Mouse (Mus musculus) spleen, adult 2 months (tissue): ENCODE measurements around the gene Anapc13. TPM values are rescaled to one million over a fixed set of nuclear protein-coding genes. Genes with fewer than 3 reads are reported as not detected.

Experiments used
- DNase-seq, 2 experiments: peaks; one replicate each; pipeline versions ENCODE4 v3.0.0 to v3.0.0-alpha.2; 2012 to 2021; ENCODE audit warnings: low spot score in 2 of 2, low read depth in 1 of 2
- H3K27ac ChIP-seq: fragments of 200-500 bp; 2 replicates; pipeline ENCODE4 v1.5.1; 2012; ENCODE audit warnings: low read length, inconsistent platforms; ENCODE audit not compliant: insufficient read depth
- H3K27me3 ChIP-seq: fragments of 200-500 bp; 2 replicates; pipeline ENCODE4 v1.6.1; 2012; ENCODE audit warnings: mild to moderate bottlenecking, moderate library complexity, low read length, inconsistent platforms; ENCODE audit not compliant: control insufficient read depth, insufficient read depth
- H3K36me3 ChIP-seq: fragments of 200-500 bp; 2 replicates; pipeline ENCODE4 v1.6.1; 2012; ENCODE audit warnings: mild to moderate bottlenecking, low read length, inconsistent platforms; ENCODE audit not compliant: control insufficient read depth, insufficient read depth
- H3K4me1 ChIP-seq: fragments of 200-500 bp; 2 replicates; pipeline ENCODE4 v1.6.1; 2011; ENCODE audit warnings: inconsistent platforms; ENCODE audit not compliant: control insufficient read depth, insufficient read depth, insufficient read length
- H3K4me3 ChIP-seq: fragments of 200-500 bp; 2 replicates; pipeline ENCODE4 v1.5.1; 2011; ENCODE audit warnings: mild to moderate bottlenecking, inconsistent platforms; ENCODE audit not compliant: insufficient read depth, insufficient read length; ENCODE audit errors: extremely low read depth
- CTCF ChIP-seq: fragments of 200-500 bp; IDR thresholded peaks from 2 replicates; pipeline ENCODE4 v1.5.1; 2011; ENCODE audit warnings: mild to moderate bottlenecking, inconsistent platforms; ENCODE audit not compliant: insufficient read depth, insufficient read length, insufficient replicate concordance; ENCODE audit errors: extremely low read depth
- POLR2A ChIP-seq: fragments of 200-500 bp; IDR thresholded peaks from 2 replicates; pipeline ENCODE4 v1.6.1; 2011; ENCODE audit warnings: low read depth, low read length, inconsistent platforms
- WGBS: fragments of 180-500 bp; shearing (Covaris S2); methylation state at CpG from one replicate; pipeline ENCODE4 v1.1.7; 2018; 5-methylcytosine and 5-hydroxymethylcytosine counted together
- polyA plus RNA-seq: library from polyadenylated mRNA; depleted of rRNA; stranded (reverse); fragments of >200 nt; gene quantifications from 2 replicates; pipeline ENCODE4 v1.2.3, GENCODE M21; 2012

The Anapc13 gene
- polyA plus RNA-seq, 1 experiment, result 34.1 TPM

- no peak for TF ChIP-seq POLR2A
- TF ChIP-seq CTCF, result no peak
- DNase-seq, result no peak
- H3K27me3 ChIP-seq, result no peaks in the 10 kb centered on the region
Observed at GRCm38 (mm10) chr9:102637115-102637514, 11.0 kb downstream of the Anapc13 start.

GRCm38 (mm10) chr9:102638963-102639362 lies 12.9 kb downstream of the Anapc13 start:
- Histone ChIP-seq H3K4me1 (no peaks in the 10 kb centered on the region), H3K36me3 (peaks cover 4% of the 10 kb centered on the region; the same call in 1 of the 2 replicates), H3K27ac (no peak overlapping the region), H3K4me3 (no peak overlapping the region), H3K27me3 (no peaks in the 10 kb centered on the region)
- DNase-seq, result no peak
- 80% methylated on average over 7 of the region's 7 CpGs for WGBS
- TF ChIP-seq CTCF (no peak), POLR2A (no peak)

More at GRCm38 (mm10) chr9:102637115-102637514, 11.0 kb downstream of the Anapc13 start:
- 70% methylated on average over 4 of the region's 4 CpGs for WGBS
- Histone ChIP-seq H3K4me1 (peaks cover 2% of the 10 kb centered on the region; the same call in 1 of the 2 replicates), H3K36me3 (peaks cover 4% of the 10 kb centered on the region; the same call in 1 of the 2 replicates), H3K27ac (no peak overlapping the region), H3K4me3 (no peak overlapping the region)

- no peak overlapping the region for H3K27ac ChIP-seq
- no peak for DNase-seq
- no peaks in the 10 kb centered on the region for H3K4me1 ChIP-seq
- H3K36me3 ChIP-seq, result peaks cover 2% of the 10 kb centered on the region; the same call in 1 of the 2 replicates
- no peak overlapping the region for H3K4me3 ChIP-seq
- H3K27me3 ChIP-seq, result no peaks in the 10 kb centered on the region
- TF ChIP-seq CTCF (no peak), POLR2A (no peak)
- 79% methylated on average over 8 of the region's 8 CpGs for WGBS
Observed at GRCm38 (mm10) chr9:102639510-102639909, 13.4 kb downstream of the Anapc13 start.

GRCm38 (mm10) chr9:102641531-102641930 lies 15.4 kb downstream of the Anapc13 start:
- no peak overlapping the region for H3K27ac ChIP-seq
- DNase-seq, result no peak
- TF ChIP-seq CTCF (no peak), POLR2A (no peak)
- H3K4me3 ChIP-seq, result no peak overlapping the region
- WGBS, result 82% methylated on average over 6 of the region's 6 CpGs
- H3K36me3 ChIP-seq, result no peaks in the 10 kb centered on the region
- no peaks in the 10 kb centered on the region for H3K4me1 ChIP-seq
- H3K27me3 ChIP-seq, result no peaks in the 10 kb centered on the region

- Histone ChIP-seq H3K27ac (no peak overlapping the region), H3K4me3 (no peak overlapping the region), H3K4me1 (no peaks in the 10 kb centered on the region), H3K27me3 (no peaks in the 10 kb centered on the region), H3K36me3 (no peaks in the 10 kb centered on the region)
- TF ChIP-seq CTCF (no peak), POLR2A (no peak)
- no peak for DNase-seq
- 66% methylated on average over 8 of the region's 8 CpGs for WGBS
Observed at GRCm38 (mm10) chr9:102643071-102643485, 17.0 kb downstream of the Anapc13 start.

GRCm38 (mm10) chr9:102643486-102644101 lies 17.5 kb downstream of the Anapc13 start:
- TF ChIP-seq CTCF (no peak), POLR2A (no peak)
- H3K36me3 ChIP-seq, result no peaks in the 10 kb centered on the region
- 69% methylated on average over 10 of the region's 10 CpGs for WGBS
- no peak overlapping the region for H3K4me3 ChIP-seq
- no peak for DNase-seq
- H3K27me3 ChIP-seq, result no peaks in the 10 kb centered on the region
- no peaks in the 10 kb centered on the region for H3K4me1 ChIP-seq
- no peak overlapping the region for H3K27ac ChIP-seq

- Histone ChIP-seq H3K27me3 (no peaks in the 10 kb centered on the region), H3K27ac (no peak overlapping the region), H3K4me3 (no peak overlapping the region), H3K4me1 (no peaks in the 10 kb centered on the region), H3K36me3 (no peaks in the 10 kb centered on the region)
- TF ChIP-seq CTCF, result no peak
- TF ChIP-seq POLR2A, result no peak
- WGBS, result 74% methylated on average over 3 of the region's 3 CpGs
- DNase-seq, result no peak
Observed at GRCm38 (mm10) chr9:102645119-102645695, 19.1 kb downstream of the Anapc13 start.
